Mouse (Mus musculus): ENCODE measurements around the gene Olfr1414. TPM values are rescaled to one million over a fixed set of nuclear protein-coding genes. Genes with fewer than 3 reads are reported as not detected.

Gene Olfr1414
- polyA plus RNA-seq, 1 experiment from 2014 or later, result not detected

GRCm38 (mm10) chr1:92473165-92474041 lies 45.1 kb downstream of the Olfr1414 start, which contains the start of gene Ndufa10:
TSS of gene Ndufa10 (minus strand) at chr1:92473860.
- H3K4me3 ChIP-seq, result peak within 1 kb of the TSS; percentile 98

GRCm38 (mm10) chr1:92468891-92469290 lies 49.6 kb downstream of the Olfr1414 start:
- Histone ChIP-seq H3K36me3 (peaks cover 71% of the 10 kb centered on the region), H3K27me3 (no peaks in the 10 kb centered on the region), H3K9ac (no peak overlapping the region), H3K27ac (no peak overlapping the region), H3K9me3 (no peaks in the 10 kb centered on the region), H3K4me2 (no peak overlapping the region), H3K4me1 (replicated peaks) (peaks cover 13% of the 10 kb centered on the region), H3K4me3 (no peak overlapping the region)
- 90% methylated on average over 4 of the region's 4 CpGs for WGBS
- ATAC-seq (ENCODE audit: low FRiP score), result no peak

More at GRCm38 (mm10) chr1:92473165-92474041, 45.1 kb downstream of the Olfr1414 start, which contains the start of gene Ndufa10:
- H3K27ac ChIP-seq, result peak within 1 kb of the TSS; percentile 85
- WGBS, result 1% methylated on average over 67 of the region's 67 CpGs
- ATAC-seq (ENCODE audit: low FRiP score), result peak; percentile 93
- peaks cover 4% of the 10 kb centered on the region; the same call in 1 of the 2 replicates for H3K27me3 ChIP-seq
- no peaks in the 10 kb centered on the region for H3K9me3 ChIP-seq
- H3K9ac ChIP-seq, result peak within 1 kb of the TSS; percentile 96
- H3K4me2 ChIP-seq, result peak within 1 kb of the TSS; percentile 90
- peaks cover 18% of the 10 kb centered on the region for H3K4me1 ChIP-seq (replicated peaks)
- H3K36me3 ChIP-seq, result peaks cover 26% of the 10 kb centered on the region

GRCm38 (mm10) chr1:92458416-92458815 lies 60.0 kb downstream of the Olfr1414 start:
- Histone ChIP-seq H3K9ac (no peak overlapping the region), H3K4me1 (replicated peaks) (no peaks in the 10 kb centered on the region), H3K4me3 (no peak overlapping the region), H3K4me2 (no peak overlapping the region), H3K36me3 (peaks cover 91% of the 10 kb centered on the region), H3K9me3 (no peaks in the 10 kb centered on the region), H3K27me3 (no peaks in the 10 kb centered on the region), H3K27ac (no peak overlapping the region)
- ATAC-seq (ENCODE audit: low FRiP score), result no peak
- 96% methylated on average over 6 of the region's 6 CpGs for WGBS

- peaks cover 91% of the 10 kb centered on the region for H3K36me3 ChIP-seq
- no peak for ATAC-seq (ENCODE audit: low FRiP score)
- H3K9me3 ChIP-seq, result no peaks in the 10 kb centered on the region
- H3K9ac ChIP-seq, result no peak overlapping the region
- H3K27me3 ChIP-seq, result no peaks in the 10 kb centered on the region
- no peak overlapping the region for H3K4me3 ChIP-seq
- no peak overlapping the region for H3K27ac ChIP-seq
- H3K4me2 ChIP-seq, result no peak overlapping the region
- no peaks in the 10 kb centered on the region for H3K4me1 ChIP-seq (replicated peaks)
Observed at GRCm38 (mm10) chr1:92457758-92458157, 60.7 kb downstream of the Olfr1414 start.

Small RNA genes within 50 kb of the gene (microRNA-seq; reads per million reads assigned to microRNA genes)
- 1.4 reads per million for gene Mir6900

Other genes with a start within 250 kb of the Olfr1414 start
- 279 and 295 TPM in 2 replicates for gene Ndufa10, start 44.8 kb downstream of the Olfr1414 start, polyA plus RNA-seq (2015; fragmentation: Nextera tagmentation; extraction: Ambion mirVana)
- not detected in 2 replicates for gene Olfr1416, start 33.5 kb downstream of the Olfr1414 start, polyA plus RNA-seq (2015; fragmentation: Nextera tagmentation; extraction: Ambion mirVana)
- not detected in 2 replicates for gene Olfr1415, start 22.6 kb downstream of the Olfr1414 start, polyA plus RNA-seq (2015; fragmentation: Nextera tagmentation; extraction: Ambion mirVana)
- not detected in 2 replicates for gene Olfr1413, start 52.7 kb upstream of the Olfr1414 start, polyA plus RNA-seq (2015; fragmentation: Nextera tagmentation; extraction: Ambion mirVana)
- not detected in 2 replicates for gene Olfr1412, start 67.1 kb upstream of the Olfr1414 start, polyA plus RNA-seq (2015; fragmentation: Nextera tagmentation; extraction: Ambion mirVana)
- not detected in 2 replicates for gene Olfr1411, start 75.8 kb upstream of the Olfr1414 start, polyA plus RNA-seq (2015; fragmentation: Nextera tagmentation; extraction: Ambion mirVana)
- gene Olfr1410, start 87.1 kb upstream of the Olfr1414 start, polyA plus RNA-seq (2015; fragmentation: Nextera tagmentation; extraction: Ambion mirVana), result not detected in 2 replicates
- gene Olfr12, start 99.1 kb upstream of the Olfr1414 start, polyA plus RNA-seq (2015; fragmentation: Nextera tagmentation; extraction: Ambion mirVana), result not detected in 2 replicates
- gene Cops9, start 123.3 kb upstream of the Olfr1414 start, polyA plus RNA-seq (2015; fragmentation: Nextera tagmentation; extraction: Ambion mirVana), result 597 TPM in 2 replicates
- 0.12 TPM in 1 of 2 replicates, not detected in the other for gene Otos, start 130.2 kb upstream of the Olfr1414 start, polyA plus RNA-seq (2015; fragmentation: Nextera tagmentation; extraction: Ambion mirVana)